Mouse (Mus musculus): Measurements from ENCODE around the gene Ttc7b. TPM values are rescaled to one million over a fixed set of nuclear protein-coding genes. Genes with fewer than 3 reads are reported as not detected.

Ttc7b gene
- polyA plus RNA-seq, 1 experiment from 2014 or later: 3.7 TPM

DNA sequence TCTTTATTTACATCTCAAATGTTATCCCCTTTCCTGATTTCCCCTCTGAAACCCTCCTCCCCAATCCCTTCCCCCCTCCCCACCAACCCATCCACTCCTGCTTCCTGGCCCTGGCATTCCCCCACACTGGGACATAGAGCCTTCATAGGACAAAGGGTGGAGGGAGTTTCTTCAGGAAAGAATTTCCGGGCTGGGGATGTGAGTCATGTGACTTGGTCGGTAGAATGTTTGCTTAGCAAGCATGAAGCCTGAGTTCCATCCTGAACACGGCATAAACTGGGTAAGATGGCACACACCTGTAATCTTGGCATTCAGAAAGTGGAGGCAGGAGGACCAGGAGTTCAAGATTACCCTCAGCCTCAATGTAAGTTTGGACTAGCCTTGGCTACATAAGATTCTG, 151.4 kb downstream of the Ttc7b start:
- ATAC-seq (ENCODE audit: low read depth): no peak
- H3K9me3 ChIP-seq (ENCODE audit: control insufficient read depth, low read length): no peaks in the 10 kb centered on the region
- no peak overlapping the region for H3K27ac ChIP-seq (ENCODE audit: low read length)
- no peak overlapping the region for H3K9ac ChIP-seq (ENCODE audit: low read length)
- WGBS: 23% methylated on average over 3 of the region's 3 CpGs
- H3K4me3 ChIP-seq (ENCODE audit: low read length): no peak overlapping the region
- H3K27me3 ChIP-seq (ENCODE audit: control insufficient read depth, insufficient read depth, low read depth, low read length): no peaks in the 10 kb centered on the region
- peaks cover 24% of the 10 kb centered on the region for H3K36me3 ChIP-seq (ENCODE audit: control insufficient read depth, insufficient read depth, low read length)
- no peaks in the 10 kb centered on the region for H3K4me1 ChIP-seq (replicated peaks; ENCODE audit: control insufficient read depth, insufficient read depth, low read length)
- H3K4me2 ChIP-seq (ENCODE audit: low read depth, low read length): no peak overlapping the region

DNA sequence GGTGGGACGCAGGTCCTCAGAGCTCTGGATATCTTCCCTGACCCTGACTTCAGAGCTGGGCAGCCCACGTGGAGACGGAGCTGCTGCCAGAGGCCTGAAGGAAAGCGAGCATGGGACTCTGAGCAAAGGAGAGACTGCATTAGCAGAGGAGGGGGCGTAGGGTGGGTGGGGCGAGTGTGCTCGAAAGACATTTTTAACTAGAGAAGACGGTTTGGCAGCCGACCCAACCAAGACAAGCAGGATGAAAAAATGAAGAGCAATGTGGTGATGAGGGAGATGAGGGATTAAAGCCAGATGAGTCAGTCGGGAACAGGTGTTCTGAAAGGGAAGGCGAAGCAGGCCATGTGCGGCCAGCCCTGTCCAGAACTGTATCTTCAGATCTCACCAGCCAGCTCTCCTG, 159.3 kb downstream of the Ttc7b start:
- Histone ChIP-seq H3K9me3 (ENCODE audit: control insufficient read depth, low read length) (no peaks in the 10 kb centered on the region), H3K27me3 (ENCODE audit: control insufficient read depth, insufficient read depth, low read depth, low read length) (no peaks in the 10 kb centered on the region), H3K4me2 (ENCODE audit: low read depth, low read length) (no peak overlapping the region), H3K36me3 (ENCODE audit: control insufficient read depth, insufficient read depth, low read length) (peaks cover 2% of the 10 kb centered on the region; the same call in 1 of the 2 replicates), H3K4me3 (ENCODE audit: low read length) (no peak overlapping the region), H3K4me1 (replicated peaks; ENCODE audit: control insufficient read depth, insufficient read depth, low read length) (no peaks in the 10 kb centered on the region), H3K27ac (ENCODE audit: low read length) (no peak overlapping the region), H3K9ac (ENCODE audit: low read length) (no peak overlapping the region)
- no peak for ATAC-seq (ENCODE audit: low read depth)
- 71% methylated on average over 12 of the region's 12 CpGs for WGBS

DNA sequence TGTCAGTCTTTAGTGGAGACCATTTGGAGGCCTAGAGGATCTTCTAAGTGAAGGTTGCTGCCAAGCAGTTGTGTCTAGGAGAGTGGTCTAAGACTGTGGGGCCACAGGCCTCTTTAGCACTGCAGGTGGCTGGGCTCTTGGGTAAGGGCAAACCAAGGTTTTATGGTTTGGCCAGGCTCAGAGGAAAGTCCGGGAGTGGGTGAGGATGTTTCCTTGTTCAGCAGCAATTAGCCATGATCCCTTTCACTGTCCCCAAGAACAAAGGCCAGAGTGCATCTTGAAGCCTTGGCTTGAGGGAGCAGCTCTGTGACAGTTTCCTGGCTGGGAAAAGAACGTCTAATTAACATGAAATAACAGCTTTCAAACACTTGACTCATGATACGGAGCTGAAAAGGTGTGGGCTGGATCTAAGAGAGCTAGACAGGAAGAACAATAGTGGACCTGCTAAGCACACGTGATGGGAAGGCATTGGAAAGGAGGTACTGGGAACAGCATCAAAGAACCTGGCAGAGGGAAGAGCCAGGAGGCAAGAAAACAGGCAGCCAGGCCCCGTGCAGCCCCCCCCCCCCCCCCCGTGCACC, 162.5 kb downstream of the Ttc7b start:
- H3K4me1 ChIP-seq (replicated peaks; ENCODE audit: control insufficient read depth, insufficient read depth, low read length): no peaks in the 10 kb centered on the region
- H3K9me3 ChIP-seq (ENCODE audit: control insufficient read depth, low read length): no peaks in the 10 kb centered on the region
- H3K9ac ChIP-seq (ENCODE audit: low read length): no peak overlapping the region
- H3K4me2 ChIP-seq (ENCODE audit: low read depth, low read length): no peak overlapping the region
- H3K27me3 ChIP-seq (ENCODE audit: control insufficient read depth, insufficient read depth, low read depth, low read length): no peaks in the 10 kb centered on the region
- H3K4me3 ChIP-seq (ENCODE audit: low read length): no peak overlapping the region
- no peaks in the 10 kb centered on the region for H3K36me3 ChIP-seq (ENCODE audit: control insufficient read depth, insufficient read depth, low read length)
- no peak overlapping the region for H3K27ac ChIP-seq (ENCODE audit: low read length)
- 69% methylated on average over 5 of the region's 6 CpGs for WGBS
- no peak for ATAC-seq (ENCODE audit: low read depth)

DNA sequence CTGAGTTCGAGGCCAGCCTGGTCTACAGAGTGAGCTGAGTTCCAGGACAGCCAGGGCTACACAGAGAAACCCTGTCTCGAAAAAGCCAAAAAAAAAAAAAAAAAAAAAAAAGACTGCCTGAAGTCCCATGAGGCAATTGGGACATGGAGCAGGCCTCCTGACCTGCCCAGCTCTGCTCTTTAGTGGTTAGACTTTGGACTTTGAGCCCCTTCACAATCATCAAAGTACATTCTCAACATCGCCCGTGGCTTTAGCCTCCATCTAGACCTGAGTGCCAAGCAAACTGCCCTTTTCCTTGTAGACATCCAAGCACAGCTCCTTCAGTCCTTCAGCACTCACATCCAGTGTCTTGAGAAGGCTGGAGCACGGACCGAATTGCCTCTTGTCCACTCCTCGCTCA, 164.2 kb downstream of the Ttc7b start:
- Histone ChIP-seq H3K9me3 (ENCODE audit: control insufficient read depth, low read length) (no peaks in the 10 kb centered on the region), H3K4me3 (ENCODE audit: low read length) (no peak overlapping the region), H3K9ac (ENCODE audit: low read length) (no peak overlapping the region), H3K27ac (ENCODE audit: low read length) (no peak overlapping the region), H3K27me3 (ENCODE audit: control insufficient read depth, insufficient read depth, low read depth, low read length) (no peaks in the 10 kb centered on the region), H3K4me1 (replicated peaks; ENCODE audit: control insufficient read depth, insufficient read depth, low read length) (no peaks in the 10 kb centered on the region), H3K36me3 (ENCODE audit: control insufficient read depth, insufficient read depth, low read length) (no peaks in the 10 kb centered on the region), H3K4me2 (ENCODE audit: low read depth, low read length) (no peak overlapping the region)
- WGBS: 85% methylated on average over 7 of the region's 7 CpGs
- no peak for ATAC-seq (ENCODE audit: low read depth)

DNA sequence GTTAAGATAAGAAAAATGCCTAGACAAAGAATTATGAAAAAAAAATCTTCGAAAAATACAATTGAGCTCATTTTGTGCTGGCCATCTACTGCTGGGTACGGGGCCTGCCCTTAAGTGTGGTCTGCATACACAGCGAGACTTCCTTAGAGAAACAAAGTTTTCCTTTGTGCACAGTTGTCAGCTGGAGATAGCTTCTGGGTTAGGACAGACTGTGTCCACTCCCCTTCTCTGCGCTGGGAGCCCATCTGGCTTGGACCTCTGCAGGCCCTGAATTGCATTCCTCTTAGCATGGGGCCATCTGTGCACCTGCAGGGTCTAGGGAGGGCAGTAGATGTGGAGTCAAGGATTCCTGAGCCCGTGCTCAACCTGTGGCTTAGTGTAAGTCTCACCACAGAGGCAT, 165.1 kb downstream of the Ttc7b start:
- no peak overlapping the region for H3K9ac ChIP-seq (ENCODE audit: low read length)
- H3K4me3 ChIP-seq (ENCODE audit: low read length): no peak overlapping the region
- H3K4me2 ChIP-seq (ENCODE audit: low read depth, low read length): no peak overlapping the region
- WGBS: 68% methylated on average over 5 of the region's 5 CpGs
- no peaks in the 10 kb centered on the region for H3K27me3 ChIP-seq (ENCODE audit: control insufficient read depth, insufficient read depth, low read depth, low read length)
- H3K4me1 ChIP-seq (replicated peaks; ENCODE audit: control insufficient read depth, insufficient read depth, low read length): no peaks in the 10 kb centered on the region
- no peaks in the 10 kb centered on the region for H3K9me3 ChIP-seq (ENCODE audit: control insufficient read depth, low read length)
- peaks cover 3% of the 10 kb centered on the region; the same call in 1 of the 2 replicates for H3K36me3 ChIP-seq (ENCODE audit: control insufficient read depth, insufficient read depth, low read length)
- no peak for ATAC-seq (ENCODE audit: low read depth)
- no peak overlapping the region for H3K27ac ChIP-seq (ENCODE audit: low read length)

DNA sequence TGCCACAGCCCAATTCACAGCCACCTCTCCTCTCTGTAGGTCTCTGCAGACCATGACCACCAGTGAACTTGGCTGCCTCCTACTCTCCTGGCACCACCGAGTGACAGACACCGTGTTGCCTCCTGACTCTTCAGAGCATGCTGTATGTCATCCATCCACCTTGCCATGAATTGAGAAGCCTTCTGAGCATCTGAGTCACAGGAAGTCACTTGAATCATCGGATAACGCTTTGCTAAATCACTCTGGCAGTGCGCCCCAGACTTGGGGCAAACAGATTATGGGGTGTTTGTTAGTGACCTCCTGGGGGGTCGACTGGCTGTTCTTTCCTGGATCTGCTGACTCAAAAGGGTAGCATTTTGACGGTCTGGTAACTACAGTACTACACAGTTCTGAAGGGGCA, 166.7 kb downstream of the Ttc7b start:
- Histone ChIP-seq H3K27ac (ENCODE audit: low read length) (no peak overlapping the region), H3K36me3 (ENCODE audit: control insufficient read depth, insufficient read depth, low read length) (peaks cover 3% of the 10 kb centered on the region; the same call in 1 of the 2 replicates), H3K27me3 (ENCODE audit: control insufficient read depth, insufficient read depth, low read depth, low read length) (no peaks in the 10 kb centered on the region), H3K9me3 (ENCODE audit: control insufficient read depth, low read length) (no peaks in the 10 kb centered on the region), H3K4me3 (ENCODE audit: low read length) (no peak overlapping the region), H3K9ac (ENCODE audit: low read length) (no peak overlapping the region), H3K4me2 (ENCODE audit: low read depth, low read length) (no peak overlapping the region), H3K4me1 (replicated peaks; ENCODE audit: control insufficient read depth, insufficient read depth, low read length) (no peaks in the 10 kb centered on the region)
- 51% methylated on average over 7 of the region's 7 CpGs for WGBS
- ATAC-seq (ENCODE audit: low read depth): no peak

DNA sequence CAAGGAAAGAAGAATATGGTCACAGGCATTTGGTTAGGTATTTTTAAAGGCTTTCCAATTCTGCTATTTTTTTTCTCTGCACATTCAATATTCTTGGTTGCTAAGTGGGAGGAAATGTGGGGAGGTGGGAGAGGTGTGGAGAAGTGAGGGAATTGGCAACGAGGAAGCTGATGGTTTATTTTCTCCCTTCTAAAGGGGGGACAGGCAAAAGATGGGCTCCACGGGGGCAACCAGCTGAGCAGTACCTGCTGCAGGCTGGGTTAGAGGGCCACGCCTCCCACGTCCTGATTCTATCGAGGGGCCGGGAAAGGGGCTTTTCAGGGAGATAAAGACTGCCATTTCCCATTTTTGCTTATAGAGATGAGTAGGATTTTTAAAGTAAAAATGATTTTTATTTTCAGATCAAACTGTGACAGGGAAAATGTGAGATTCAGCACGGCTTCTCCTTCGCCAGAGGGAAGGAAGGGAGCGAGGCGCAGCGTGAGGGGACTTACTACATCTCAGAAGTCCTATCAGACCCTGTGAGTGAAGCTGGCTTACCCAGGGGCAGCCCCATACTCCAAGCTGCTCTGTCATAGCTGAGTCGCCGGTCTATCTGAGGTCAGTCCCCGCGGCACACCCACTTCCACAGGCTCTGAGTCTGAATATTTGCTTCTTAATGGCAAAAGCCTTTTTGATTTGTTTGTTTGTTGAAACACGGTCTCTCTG, 167.4 kb downstream of the Ttc7b start:
- Histone ChIP-seq H3K9ac (ENCODE audit: low read length) (no peak overlapping the region), H3K36me3 (ENCODE audit: control insufficient read depth, insufficient read depth, low read length) (peaks cover 3% of the 10 kb centered on the region; the same call in 1 of the 2 replicates), H3K4me3 (ENCODE audit: low read length) (no peak overlapping the region), H3K27ac (ENCODE audit: low read length) (no peak overlapping the region), H3K27me3 (ENCODE audit: control insufficient read depth, insufficient read depth, low read depth, low read length) (no peaks in the 10 kb centered on the region), H3K9me3 (ENCODE audit: control insufficient read depth, low read length) (no peaks in the 10 kb centered on the region), H3K4me1 (replicated peaks; ENCODE audit: control insufficient read depth, insufficient read depth, low read length) (no peaks in the 10 kb centered on the region), H3K4me2 (ENCODE audit: low read depth, low read length) (no peak overlapping the region)
- WGBS: 79% methylated on average over 16 of the region's 16 CpGs
- ATAC-seq (ENCODE audit: low read depth): no peak

DNA sequence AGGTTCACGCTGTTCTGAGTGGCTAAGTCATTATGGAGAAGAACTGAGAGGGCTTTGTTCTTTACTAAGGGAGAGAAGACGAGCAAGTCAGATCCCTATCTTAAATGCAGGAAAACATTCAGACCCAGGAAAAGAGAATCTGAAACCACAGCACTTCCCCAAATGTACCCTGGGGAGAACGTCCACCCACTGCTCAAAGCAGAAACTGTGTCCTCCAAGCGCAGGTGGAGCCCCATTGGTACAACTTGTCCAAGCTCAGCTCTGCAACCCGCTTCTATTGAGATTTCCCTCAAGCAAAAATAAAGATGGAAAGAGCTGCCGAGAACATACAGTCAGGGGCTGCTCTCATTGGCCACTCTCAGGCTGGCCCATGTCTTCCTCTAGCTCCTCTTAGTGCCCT, 168.5 kb downstream of the Ttc7b start:
- H3K27me3 ChIP-seq (ENCODE audit: control insufficient read depth, insufficient read depth, low read depth, low read length): no peaks in the 10 kb centered on the region
- no peak overlapping the region for H3K9ac ChIP-seq (ENCODE audit: low read length)
- no peak for ATAC-seq (ENCODE audit: low read depth)
- no peak overlapping the region for H3K4me3 ChIP-seq (ENCODE audit: low read length)
- H3K9me3 ChIP-seq (ENCODE audit: control insufficient read depth, low read length): no peaks in the 10 kb centered on the region
- no peak overlapping the region for H3K4me2 ChIP-seq (ENCODE audit: low read depth, low read length)
- peaks cover 3% of the 10 kb centered on the region; the same call in 1 of the 2 replicates for H3K36me3 ChIP-seq (ENCODE audit: control insufficient read depth, insufficient read depth, low read length)
- WGBS: 77% methylated on average over 6 of the region's 6 CpGs
- no peak overlapping the region for H3K27ac ChIP-seq (ENCODE audit: low read length)
- no peaks in the 10 kb centered on the region for H3K4me1 ChIP-seq (replicated peaks; ENCODE audit: control insufficient read depth, insufficient read depth, low read length)

DNA sequence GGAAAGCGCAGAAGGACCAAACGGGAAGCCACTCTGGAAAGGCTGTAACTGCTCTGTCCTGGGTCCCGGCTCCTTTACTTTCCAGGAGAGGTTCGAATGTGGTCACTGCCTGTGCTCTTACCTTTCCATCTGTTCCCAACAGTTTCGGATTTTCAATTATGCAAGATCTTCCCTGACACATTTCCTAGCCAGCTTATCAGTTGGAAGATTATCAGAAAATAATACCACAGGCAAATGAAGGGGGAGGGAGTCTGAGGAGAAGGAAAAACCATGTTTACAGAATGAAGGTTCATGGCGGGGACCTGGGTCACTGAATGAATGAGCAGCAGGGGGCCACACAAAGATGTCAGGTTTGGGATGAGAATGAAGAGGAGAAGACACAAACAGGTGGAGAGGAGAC, 177.1 kb downstream of the Ttc7b start:
- 54% methylated on average over 6 of the region's 6 CpGs for whole genome bisulfite sequencing
- H3K36me3 ChIP-seq (ENCODE audit: control insufficient read depth, insufficient read depth, low read length): no peaks in the 10 kb centered on the region
- no peaks in the 10 kb centered on the region for H3K27me3 ChIP-seq (ENCODE audit: control insufficient read depth, insufficient read depth, low read depth, low read length)
- H3K4me2 ChIP-seq (ENCODE audit: low read depth, low read length): no peak overlapping the region
- no peak overlapping the region for H3K4me3 ChIP-seq (ENCODE audit: low read length)
- no peaks in the 10 kb centered on the region for H3K9me3 ChIP-seq (ENCODE audit: control insufficient read depth, low read length)
- H3K9ac ChIP-seq (ENCODE audit: low read length): no peak overlapping the region
- H3K4me1 ChIP-seq (replicated peaks; ENCODE audit: control insufficient read depth, insufficient read depth, low read length): no peaks in the 10 kb centered on the region
- no peak overlapping the region for H3K27ac ChIP-seq (ENCODE audit: low read length)
- no peak for ATAC-seq (ENCODE audit: low read depth)
